Mouse (Mus musculus): ENCODE results near the gene Etfb. TPM values are rescaled to one million over a fixed set of nuclear protein-coding genes. Genes with fewer than 3 reads are reported as not detected.

Etfb gene
- polyA plus RNA-seq, 1 experiment from 2014 or later: 258 TPM

- Histone ChIP-seq H3K27me3 (peaks cover 29% of the 10 kb centered on the region), H3K4me1 (no peaks in the 10 kb centered on the region), H3K9me3 (replicated peaks) (no peaks in the 10 kb centered on the region), H3K36me3 (no peaks in the 10 kb centered on the region), H3K9ac (no peak overlapping the region), H3K27ac (replicated peaks) (no peak overlapping the region), H3K4me3 (replicated peaks) (no peak overlapping the region), H3K4me2 (replicated peaks) (no peak overlapping the region)
- WGBS: 17% methylated on average over 23 of the region's 23 CpGs
- ATAC-seq (ENCODE audit: insufficient number of reproducible peaks, low FRiP score, low TSS enrichment, low read depth): no peak
Measured at GRCm38 (mm10) chr7:43475706-43476105, 31.8 kb downstream of the Etfb start.

- no peaks in the 10 kb centered on the region for H3K4me1 ChIP-seq
- no peak overlapping the region for H3K27ac ChIP-seq (replicated peaks)
- no peak overlapping the region for H3K4me3 ChIP-seq (replicated peaks)
- H3K9me3 ChIP-seq (replicated peaks): no peaks in the 10 kb centered on the region
- no peak for ATAC-seq (ENCODE audit: insufficient number of reproducible peaks, low FRiP score, low TSS enrichment, low read depth)
- no peak overlapping the region for H3K4me2 ChIP-seq (replicated peaks)
- H3K27me3 ChIP-seq: peaks cover 29% of the 10 kb centered on the region
- H3K9ac ChIP-seq: no peak overlapping the region
- no peaks in the 10 kb centered on the region for H3K36me3 ChIP-seq
- 15% methylated on average over 13 of the region's 13 CpGs for WGBS
Measured at GRCm38 (mm10) chr7:43476376-43476775, 32.5 kb downstream of the Etfb start.

GRCm38 (mm10) chr7:43481191-43481590 is 37.3 kb downstream of the Etfb start:
- Histone ChIP-seq H3K27me3 (peaks cover 20% of the 10 kb centered on the region), H3K27ac (replicated peaks) (no peak overlapping the region), H3K9me3 (replicated peaks) (no peaks in the 10 kb centered on the region), H3K4me1 (no peaks in the 10 kb centered on the region), H3K4me3 (replicated peaks) (no peak overlapping the region), H3K9ac (no peak overlapping the region), H3K4me2 (replicated peaks) (no peak overlapping the region), H3K36me3 (no peaks in the 10 kb centered on the region)
- WGBS: 58% methylated on average over 3 of the region's 3 CpGs
- ATAC-seq (ENCODE audit: insufficient number of reproducible peaks, low FRiP score, low TSS enrichment, low read depth): no peak

GRCm38 (mm10) chr7:43482090-43482716 is 38.3 kb downstream of the Etfb start:
- Histone ChIP-seq H3K36me3 (no peaks in the 10 kb centered on the region), H3K9me3 (replicated peaks) (no peaks in the 10 kb centered on the region), H3K27ac (replicated peaks) (no peak overlapping the region), H3K9ac (no peak overlapping the region), H3K4me3 (replicated peaks) (no peak overlapping the region), H3K4me2 (replicated peaks) (no peak overlapping the region), H3K27me3 (peaks cover 10% of the 10 kb centered on the region), H3K4me1 (no peaks in the 10 kb centered on the region)
- peak; percentile 29; the same call in 1 of the 2 replicates for ATAC-seq (ENCODE audit: insufficient number of reproducible peaks, low FRiP score, low TSS enrichment, low read depth)
- WGBS: 56% methylated on average over 8 of the region's 8 CpGs

- ATAC-seq (ENCODE audit: insufficient number of reproducible peaks, low FRiP score, low TSS enrichment, low read depth): no peak
- H3K4me1 ChIP-seq: no peaks in the 10 kb centered on the region
- WGBS: 6% methylated on average over 10 of the region's 10 CpGs
Measured at GRCm38 (mm10) chr7:43483236-43483635, 39.4 kb downstream of the Etfb start.

GRCm38 (mm10) chr7:43488646-43489045 is 44.8 kb downstream of the Etfb start:
- peaks cover 11% of the 10 kb centered on the region; the same call in 1 of the 2 replicates for H3K4me1 ChIP-seq
- WGBS: 34% methylated on average over 5 of the region's 5 CpGs
- H3K9ac ChIP-seq: no peak overlapping the region
- no peaks in the 10 kb centered on the region for H3K27me3 ChIP-seq
- H3K36me3 ChIP-seq: no peaks in the 10 kb centered on the region
- H3K27ac ChIP-seq (replicated peaks): no peak overlapping the region
- no peak for ATAC-seq (ENCODE audit: insufficient number of reproducible peaks, low FRiP score, low TSS enrichment, low read depth)
- H3K4me3 ChIP-seq (replicated peaks): no peak overlapping the region
- no peaks in the 10 kb centered on the region for H3K9me3 ChIP-seq (replicated peaks)
- peak overlapping the region; percentile 8; the same call in 1 of the 2 replicates for H3K4me2 ChIP-seq (replicated peaks)

More at GRCm38 (mm10) chr7:43483236-43483635, 39.4 kb downstream of the Etfb start:
- Histone ChIP-seq H3K4me3 (replicated peaks) (no peak overlapping the region), H3K36me3 (no peaks in the 10 kb centered on the region), H3K27me3 (0 out of 2 replicates have a peak, but pooled peaks cover under 1% of the 10 kb centered on the region), H3K4me2 (replicated peaks) (no peak overlapping the region), H3K9me3 (replicated peaks) (no peaks in the 10 kb centered on the region), H3K9ac (no peak overlapping the region), H3K27ac (replicated peaks) (no peak overlapping the region)

- H3K4me2 ChIP-seq (replicated peaks): peak within 1 kb of the TSS; percentile 82
- peak within 1 kb of the TSS; percentile 50 for H3K4me3 ChIP-seq (replicated peaks)
- peak; percentile 26; the same call in 1 of the 2 replicates for ATAC-seq (ENCODE audit: insufficient number of reproducible peaks, low FRiP score, low TSS enrichment, low read depth)
- H3K4me1 ChIP-seq: peaks cover 11% of the 10 kb centered on the region; the same call in 1 of the 2 replicates
- H3K9ac ChIP-seq: peak within 1 kb of the TSS; percentile 31; the same call in 1 of the 2 replicates
- H3K27ac ChIP-seq (replicated peaks): no peak within 1 kb of the TSS
- H3K27me3 ChIP-seq: no peaks in the 10 kb centered on the region
- WGBS: under 1% methylated on average over 26 of the region's 41 CpGs
- no peaks in the 10 kb centered on the region for H3K9me3 ChIP-seq (replicated peaks)
- no peaks in the 10 kb centered on the region for H3K36me3 ChIP-seq
Measured at GRCm38 (mm10) chr7:43489631-43490125, 45.8 kb downstream of the Etfb start, which contains the start of gene Iglon5. TSS of gene Iglon5 (minus strand) at chr7:43490075.

- Histone ChIP-seq H3K4me2 (replicated peaks) (peak overlapping the region; percentile 82), H3K27me3 (0 out of 2 replicates have a peak, but pooled peaks cover 4% of the 10 kb centered on the region), H3K4me3 (replicated peaks) (peak overlapping the region; percentile 50), H3K9ac (peak overlapping the region; percentile 31; the same call in 1 of the 2 replicates), H3K36me3 (no peaks in the 10 kb centered on the region), H3K4me1 (peaks cover 11% of the 10 kb centered on the region; the same call in 1 of the 2 replicates), H3K27ac (replicated peaks) (no peak overlapping the region), H3K9me3 (replicated peaks) (no peaks in the 10 kb centered on the region)
- WGBS: under 1% methylated on average over 10 of the region's 13 CpGs
- peak; percentile 78; the same call in 1 of the 2 replicates for ATAC-seq (ENCODE audit: insufficient number of reproducible peaks, low FRiP score, low TSS enrichment, low read depth)
Measured at GRCm38 (mm10) chr7:43490182-43490584, 46.3 kb downstream of the Etfb start.

GRCm38 (mm10) chr7:43490861-43491260 is 47.0 kb downstream of the Etfb start:
- WGBS: 64% methylated on average over 9 of the region's 9 CpGs
- H3K27me3 ChIP-seq: 0 out of 2 replicates have a peak, but pooled peaks cover 4% of the 10 kb centered on the region
- H3K4me3 ChIP-seq (replicated peaks): no peak overlapping the region

GRCm38 (mm10) chr7:43495343-43496021 is 51.6 kb downstream of the Etfb start:
- Histone ChIP-seq H3K9me3 (replicated peaks) (no peaks in the 10 kb centered on the region), H3K9ac (no peak overlapping the region), H3K4me2 (replicated peaks) (no peak overlapping the region), H3K27me3 (0 out of 2 replicates have a peak, but pooled peaks cover 4% of the 10 kb centered on the region), H3K4me1 (peaks cover under 1% of the 10 kb centered on the region; the same call in 1 of the 2 replicates), H3K36me3 (no peaks in the 10 kb centered on the region), H3K4me3 (replicated peaks) (no peak overlapping the region), H3K27ac (replicated peaks) (no peak overlapping the region)
- no peak; the same call in 1 of the 2 replicates for ATAC-seq (ENCODE audit: insufficient number of reproducible peaks, low FRiP score, low TSS enrichment, low read depth)
- WGBS: 12% methylated on average over 21 of the region's 21 CpGs

More at GRCm38 (mm10) chr7:43490861-43491260, 47.0 kb downstream of the Etfb start:
- no peak overlapping the region for H3K27ac ChIP-seq (replicated peaks)
- H3K9ac ChIP-seq: no peak overlapping the region
- peaks cover 11% of the 10 kb centered on the region; the same call in 1 of the 2 replicates for H3K4me1 ChIP-seq
- ATAC-seq (ENCODE audit: insufficient number of reproducible peaks, low FRiP score, low TSS enrichment, low read depth): no peak
- H3K4me2 ChIP-seq (replicated peaks): no peak overlapping the region
- no peaks in the 10 kb centered on the region for H3K9me3 ChIP-seq (replicated peaks)
- H3K36me3 ChIP-seq: no peaks in the 10 kb centered on the region

Measured in embryonic facial prominence, embryonic 15.5 days (tissue).